Mouse (Mus musculus) neural tube, embryonic 12.5 days (tissue): ENCODE measurements at regions not wholly inside any gene's neighbourhood (a gene's known extent, or its start where the extent isn't known, plus 50 kb on each side); places are given as distances from the start of the nearest gene placed in this dataset.

Source experiments
- ATAC-seq: fragments of 200-750 bp; cut with Nextera tagmentation; 2 replicates; pipeline ENCODE4 v1.8.0; 2017; ENCODE audit warnings: low read depth, mild to moderate bottlenecking, moderate TSS enrichment, moderate library complexity; ENCODE audit not compliant: low FRiP score
- H3K27ac ChIP-seq: fragments of 300-500 bp; sonication (generic); 2 replicates; pipeline ENCODE4 v1.5.1; 2016
- H3K27me3 ChIP-seq: fragments of 300-500 bp; sonication (generic); replicated peaks from 2 replicates; pipeline ENCODE4 v1.6.1; 2016; ENCODE audit warnings: mild to moderate bottlenecking
- H3K36me3 ChIP-seq: fragments of 300-500 bp; sonication (generic); 2 replicates; pipeline ENCODE4 v1.6.1; 2016; ENCODE audit warnings: mild to moderate bottlenecking
- H3K4me1 ChIP-seq: fragments of 300-500 bp; sonication (generic); 2 replicates; pipeline ENCODE4 v1.6.1; 2016
- H3K4me2 ChIP-seq: fragments of 300-500 bp; sonication (generic); replicated peaks from 2 replicates; pipeline ENCODE4 v1.6.1; 2016; ENCODE audit warnings: mild to moderate bottlenecking
- H3K4me3 ChIP-seq: fragments of 300-500 bp; sonication (generic); 2 replicates; pipeline ENCODE4 v1.5.1; 2016
- H3K9ac ChIP-seq: fragments of 300-500 bp; sonication (generic); 2 replicates; pipeline ENCODE4 v1.6.1; 2016; ENCODE audit warnings: mild to moderate bottlenecking
- H3K9me3 ChIP-seq: fragments of 300-500 bp; sonication (generic); 2 replicates; pipeline ENCODE4 v1.6.1; 2016; ENCODE audit warnings: mild to moderate bottlenecking
- WGBS: fragments of 180-500 bp; shearing (Covaris S2); methylation state at CpG from one replicate; pipeline ENCODE4 v1.1.7; 2016; 5-methylcytosine and 5-hydroxymethylcytosine counted together

DNA sequence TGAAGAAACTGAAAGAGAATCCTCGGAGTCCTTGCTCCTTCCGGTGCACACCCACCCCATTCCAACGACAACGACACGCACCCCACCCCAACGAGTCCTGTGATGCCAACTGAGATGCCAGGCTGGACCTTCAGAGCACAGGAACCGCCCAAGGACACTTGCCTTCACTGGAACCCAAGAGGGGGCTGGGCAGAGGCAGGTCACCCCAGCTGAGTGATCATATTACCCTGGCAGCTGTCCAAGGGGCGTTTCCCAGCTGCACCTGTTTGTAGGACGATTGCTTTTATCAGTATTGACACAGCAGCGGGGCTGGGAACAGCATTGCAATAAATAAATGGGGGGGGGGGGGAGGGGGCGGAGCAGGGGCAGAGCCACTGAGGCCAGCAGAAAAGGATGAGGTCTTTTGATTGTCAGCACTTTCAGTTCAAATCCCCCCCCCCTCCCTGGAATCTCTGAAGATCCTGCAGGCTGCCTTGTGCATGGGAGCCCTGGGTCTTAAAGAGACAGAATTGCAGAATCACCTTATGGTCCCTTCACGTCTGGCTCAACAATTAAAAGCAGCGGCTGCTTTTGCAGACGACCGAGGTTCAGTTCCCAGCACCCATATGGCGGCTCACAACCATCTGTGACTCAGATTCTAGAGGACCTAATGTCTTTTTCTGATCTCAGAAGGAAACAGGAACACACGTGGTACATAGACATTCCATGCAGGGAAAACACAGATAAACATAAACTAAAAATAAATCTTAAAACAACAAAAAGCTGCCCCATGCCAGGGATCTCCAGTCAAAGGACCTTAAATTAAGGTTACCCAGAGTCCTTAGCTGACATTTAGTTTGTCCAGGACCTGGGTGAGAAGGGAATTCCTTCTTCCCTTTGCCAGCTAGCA lies 52.0 kb upstream of the Pim1 start:
- WGBS, result 11% methylated on average over 17 of the region's 17 CpGs
- peaks cover 25% of the 10 kb centered on the region for H3K4me1 ChIP-seq

DNA sequence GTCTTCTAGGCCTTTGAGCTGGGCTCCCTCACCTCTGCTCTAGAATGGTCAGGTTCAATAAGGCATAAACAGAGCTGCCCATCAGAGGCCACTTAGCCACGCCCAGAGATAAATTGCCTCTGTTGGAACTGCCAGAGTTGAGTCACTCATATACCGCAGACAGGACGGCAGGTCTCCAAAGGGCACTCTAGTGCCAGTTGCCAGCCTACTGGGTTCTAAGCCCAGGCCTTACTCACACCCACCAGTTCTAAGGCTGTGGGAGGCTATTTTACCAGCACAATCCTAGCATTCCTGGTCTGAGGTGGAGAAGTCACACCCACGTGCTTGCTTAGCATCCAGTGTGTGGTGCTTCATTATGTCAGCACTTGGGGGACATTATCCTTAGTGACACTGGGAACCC lies 50.6 kb upstream of the Pim1 start:
- H3K27ac ChIP-seq, result no peak overlapping the region; the same call in 1 of the 2 replicates
- no peaks in the 10 kb centered on the region for H3K9me3 ChIP-seq
- H3K36me3 ChIP-seq, result no peaks in the 10 kb centered on the region
- H3K4me1 ChIP-seq, result peaks cover 24% of the 10 kb centered on the region
- no peak overlapping the region for H3K4me3 ChIP-seq
- H3K27me3 ChIP-seq, result no peaks in the 10 kb centered on the region
- ATAC-seq, result no peak
- H3K9ac ChIP-seq, result no peak overlapping the region
- H3K4me2 ChIP-seq, result no peak overlapping the region
- 62% methylated on average over 4 of the region's 4 CpGs for WGBS

More for the DNA sequence above, 52.0 kb upstream of the Pim1 start:
- ATAC-seq, result no peak
- Histone ChIP-seq H3K9ac (no peak overlapping the region), H3K4me3 (no peak overlapping the region), H3K4me2 (peak overlapping the region; percentile 36), H3K9me3 (no peaks in the 10 kb centered on the region), H3K36me3 (no peaks in the 10 kb centered on the region), H3K27me3 (no peaks in the 10 kb centered on the region), H3K27ac (no peak overlapping the region)

DNA sequence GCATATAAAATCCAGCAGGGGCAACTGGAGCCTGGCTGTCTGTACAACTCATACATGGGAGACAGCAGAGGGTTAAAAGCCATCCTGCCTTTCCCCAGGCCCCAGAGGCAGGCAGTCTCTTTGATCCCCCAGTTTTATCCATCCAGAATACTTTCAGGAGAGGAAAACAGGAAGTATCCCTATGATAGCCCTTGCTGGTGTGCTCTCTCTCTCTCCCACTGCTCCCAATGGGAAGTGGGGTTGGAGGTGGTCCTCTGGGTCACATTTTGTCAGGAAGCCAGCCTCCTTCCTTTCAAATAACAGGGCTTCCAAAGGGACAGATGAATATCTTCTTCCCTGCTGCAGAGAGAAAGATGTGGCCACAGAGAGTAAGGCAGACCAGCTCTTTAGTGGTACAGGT lies 50.1 kb upstream of the Pim1 start:
- Histone ChIP-seq H3K4me1 (peaks cover 27% of the 10 kb centered on the region), H3K27ac (no peak overlapping the region; the same call in 1 of the 2 replicates), H3K4me3 (no peak overlapping the region), H3K9me3 (no peaks in the 10 kb centered on the region), H3K4me2 (no peak overlapping the region), H3K36me3 (no peaks in the 10 kb centered on the region), H3K9ac (no peak overlapping the region), H3K27me3 (no peaks in the 10 kb centered on the region)
- ATAC-seq, result no peak
